Mouse (Mus musculus): Measurements from ENCODE around the gene Fbxl15. TPM values are rescaled to one million over a fixed set of nuclear protein-coding genes. Genes with fewer than 3 reads are reported as not detected.

Gene Fbxl15
- polyA plus RNA-seq, 1 experiment = 3.9 TPM

DNA sequence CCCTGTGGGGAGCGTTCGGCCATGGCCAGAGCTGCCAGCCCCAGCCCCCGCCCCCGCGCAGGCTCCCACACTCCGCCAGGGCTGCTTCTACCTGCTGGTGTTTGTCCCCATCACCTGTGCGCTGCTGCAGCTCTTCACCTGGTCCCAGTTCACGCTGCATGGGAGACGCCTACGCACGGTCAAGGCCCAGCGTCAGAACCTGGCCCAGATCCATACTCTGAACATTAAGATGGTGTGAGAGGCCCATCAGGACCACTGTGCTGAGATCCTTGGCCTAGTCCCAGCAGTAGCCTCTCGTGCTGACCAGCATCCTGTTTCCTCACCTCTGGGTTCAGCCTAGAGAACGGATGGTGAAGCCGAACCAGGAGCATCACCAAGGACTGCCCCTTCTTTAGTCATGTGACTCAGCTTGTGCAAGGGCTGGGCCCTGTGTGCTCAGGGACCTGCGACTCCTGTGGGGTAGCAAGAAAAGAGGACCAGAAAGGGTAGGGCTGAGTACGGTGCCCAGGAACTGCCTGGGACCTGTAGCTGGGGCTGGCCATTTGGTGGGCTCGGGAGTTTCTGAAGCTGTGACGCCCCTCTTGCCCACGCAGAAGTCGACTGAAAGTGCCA is 46.6 kb downstream of the Fbxl15 start:
- no peaks in the 10 kb centered on the region for H3K4me1 ChIP-seq (ENCODE audit: control insufficient read depth, insufficient read depth, low read length)
- H3K4me3 ChIP-seq (ENCODE audit: insufficient read depth, low read length) = no peak overlapping the region
- TF ChIP-seq CTCF (IDR thresholded peaks at IDR 0.05; ENCODE audit: borderline replicate concordance, insufficient read depth, low read length) (no peak), POLR2A (IDR thresholded peaks at IDR 0.05; ENCODE audit: low read depth, low read length) (no peak)
- H3K27ac ChIP-seq (ENCODE audit: insufficient read depth, low read length) = no peak overlapping the region

GRCm38 (mm10) chr19:46375489-46375888 is 47.5 kb downstream of the Fbxl15 start:
- Histone ChIP-seq H3K4me3 (ENCODE audit: insufficient read depth, low read length) (no peak overlapping the region), H3K27ac (ENCODE audit: insufficient read depth, low read length) (no peak overlapping the region), H3K4me1 (ENCODE audit: control insufficient read depth, insufficient read depth, low read length) (no peaks in the 10 kb centered on the region)
- no peak for TF ChIP-seq CTCF (IDR thresholded peaks at IDR 0.05; ENCODE audit: borderline replicate concordance, insufficient read depth, low read length)
- TF ChIP-seq POLR2A (IDR thresholded peaks at IDR 0.05; ENCODE audit: low read depth, low read length) = no peak

- Histone ChIP-seq H3K4me1 (ENCODE audit: control insufficient read depth, insufficient read depth, low read length) (no peaks in the 10 kb centered on the region), H3K4me3 (ENCODE audit: insufficient read depth, low read length) (no peak overlapping the region), H3K27ac (ENCODE audit: insufficient read depth, low read length) (no peak overlapping the region)
- TF ChIP-seq CTCF (IDR thresholded peaks at IDR 0.05; ENCODE audit: borderline replicate concordance, insufficient read depth, low read length) = no peak
- no peak for TF ChIP-seq POLR2A (IDR thresholded peaks at IDR 0.05; ENCODE audit: low read depth, low read length)
Observed at GRCm38 (mm10) chr19:46375891-46376290, 47.9 kb downstream of the Fbxl15 start.

Other genes starting within 250 kb of the Fbxl15 start
- gene Elovl3, start 196.3 kb upstream of the Fbxl15 start, polyA plus RNA-seq (2011; ENCODE audit: insufficient read length, low read depth, missing spikeins) = not detected in 2 replicates
- not detected in 2 replicates for gene Pitx3, start 179.9 kb upstream of the Fbxl15 start, polyA plus RNA-seq (2011; ENCODE audit: insufficient read length, low read depth, missing spikeins)
- gene Gbf1, start 175.7 kb upstream of the Fbxl15 start, polyA plus RNA-seq (2011; ENCODE audit: insufficient read length, low read depth, missing spikeins) = 64.8 and 86.4 TPM in 2 replicates
- 42.3 and 44.8 TPM in 2 replicates for gene Nfkb2, start 23.9 kb upstream of the Fbxl15 start, polyA plus RNA-seq (2011; ENCODE audit: insufficient read length, low read depth, missing spikeins)
- gene Psd, start 1.0 kb upstream of the Fbxl15 start, polyA plus RNA-seq (2011; ENCODE audit: insufficient read length, low read depth, missing spikeins) = 1.5 and 2.7 TPM in 2 replicates
- gene Cuedc2, start 10.5 kb downstream of the Fbxl15 start, polyA plus RNA-seq (2011; ENCODE audit: insufficient read length, low read depth, missing spikeins) = 62.4 and 67.7 TPM in 2 replicates
- gene Mfsd13a, start 12.9 kb downstream of the Fbxl15 start, polyA plus RNA-seq (2011; ENCODE audit: insufficient read length, low read depth, missing spikeins) = 1.3 and 1.6 TPM in 2 replicates
- 0.48 and 0.51 TPM in 2 replicates for gene 2310034G01Rik, start 22.1 kb downstream of the Fbxl15 start, polyA plus RNA-seq (2011; ENCODE audit: insufficient read length, low read depth, missing spikeins)
- gene Actr1a, start 67.6 kb downstream of the Fbxl15 start, polyA plus RNA-seq (2011; ENCODE audit: insufficient read length, low read depth, missing spikeins) = 117 and 130 TPM in 2 replicates
- 19.8 and 22.0 TPM in 2 replicates for gene Sufu, start 68.7 kb downstream of the Fbxl15 start, polyA plus RNA-seq (2011; ENCODE audit: insufficient read length, low read depth, missing spikeins)
- 22.1 and 25.9 TPM in 2 replicates for gene Trim8, start 173.5 kb downstream of the Fbxl15 start, polyA plus RNA-seq (2011; ENCODE audit: insufficient read length, low read depth, missing spikeins)
- 83.5 and 94.6 TPM in 2 replicates for gene Arl3, start 245.0 kb downstream of the Fbxl15 start, polyA plus RNA-seq (2011; ENCODE audit: insufficient read length, low read depth, missing spikeins)
- 7.6 and 8.6 TPM in 2 replicates for gene Sfxn2, start 245.2 kb downstream of the Fbxl15 start, polyA plus RNA-seq (2011; ENCODE audit: insufficient read length, low read depth, missing spikeins)

Data from embryonic fibroblast, embryonic 13.5 days (primary cell).